Mouse (Mus musculus) gastrocnemius, adult 2 months (tissue): ENCODE data around the gene Nlk. TPM values are rescaled to one million over a fixed set of nuclear protein-coding genes. Genes with fewer than 3 reads are reported as not detected.

Experiments used
- DNase-seq: peaks from one replicate; pipeline ENCODE4 v3.0.0; 2022
- H3K27ac ChIP-seq: fragments of 200-600 bp; 2 replicates; pipeline ENCODE4 v1.8.1; 2022; ENCODE audit warnings: mild to moderate bottlenecking
- H3K4me3 ChIP-seq: fragments of 200-600 bp; 2 replicates; pipeline ENCODE4 v1.8.1; 2022; ENCODE audit warnings: mild to moderate bottlenecking, moderate library complexity
- CTCF ChIP-seq: fragments of 200-600 bp; IDR thresholded peaks from 2 replicates; pipeline ENCODE4 v1.8.1; 2022; ENCODE audit warnings: antibody characterized with exemption, mild to moderate bottlenecking, moderate library complexity
- intact Hi-C: fragments of 180-260 bp; cut with DNase I; formaldehyde crosslinking; loops from one replicate; pipeline ENCODE4 v1.15.1; 2025
- total RNA-seq, 2 experiments: library from RNA; stranded (reverse); gene quantifications; 2 replicates each; pipeline ENCODE4 v1.2.3; 2021

The Nlk gene
- total RNA-seq, 2 experiments from 2014 or later, result 8.1 to 10.0 TPM

DNA sequence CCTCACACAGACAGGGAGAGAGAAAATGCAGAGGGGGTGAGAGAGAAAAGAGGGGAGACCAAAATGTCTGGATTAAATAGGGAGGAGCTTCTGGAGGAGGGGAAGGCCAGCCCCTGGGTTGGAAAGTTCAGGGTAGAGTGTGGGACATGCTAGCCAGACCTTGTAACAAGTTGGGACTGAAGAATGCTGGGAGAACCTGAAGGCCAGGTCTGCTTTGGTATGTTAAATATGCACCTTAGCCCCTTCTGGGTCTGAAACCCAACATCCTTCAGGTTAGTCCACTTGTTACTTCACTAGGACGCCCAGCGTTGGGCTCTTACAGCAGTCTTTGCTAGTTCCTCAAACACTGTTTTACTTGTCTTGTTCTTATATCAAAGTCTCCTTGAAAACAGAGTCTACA lies 24.2 kb upstream of the Nlk start:
- intact Hi-C loops, result no loop called here
- no peak for TF ChIP-seq CTCF
- DNase-seq, result no peak
- Histone ChIP-seq H3K4me3 (no peak overlapping the region), H3K27ac (no peak overlapping the region)

DNA sequence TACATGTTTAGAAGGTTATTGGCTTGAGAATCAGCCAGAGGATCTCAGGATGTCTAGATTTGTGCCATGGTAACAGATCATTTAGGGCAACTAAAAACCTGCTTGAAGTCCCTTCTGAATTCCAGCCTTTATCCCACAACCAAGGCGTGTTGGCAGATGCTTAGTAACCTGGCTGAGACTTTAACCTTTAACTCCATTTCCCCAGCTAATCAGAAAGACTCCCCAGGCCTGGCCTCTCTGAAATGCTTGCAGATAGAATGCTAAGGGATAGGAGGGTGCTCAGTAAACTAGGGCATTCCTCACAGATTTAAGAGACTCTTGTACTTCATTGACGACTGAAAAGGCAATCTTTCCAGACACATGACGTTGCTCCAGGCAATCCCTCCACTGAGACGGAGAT lies 20.5 kb upstream of the Nlk start:
- Histone ChIP-seq H3K4me3 (no peak overlapping the region), H3K27ac (no peak overlapping the region)
- intact Hi-C loops, result no loop called here
- TF ChIP-seq CTCF, result no peak
- no peak for DNase-seq

DNA sequence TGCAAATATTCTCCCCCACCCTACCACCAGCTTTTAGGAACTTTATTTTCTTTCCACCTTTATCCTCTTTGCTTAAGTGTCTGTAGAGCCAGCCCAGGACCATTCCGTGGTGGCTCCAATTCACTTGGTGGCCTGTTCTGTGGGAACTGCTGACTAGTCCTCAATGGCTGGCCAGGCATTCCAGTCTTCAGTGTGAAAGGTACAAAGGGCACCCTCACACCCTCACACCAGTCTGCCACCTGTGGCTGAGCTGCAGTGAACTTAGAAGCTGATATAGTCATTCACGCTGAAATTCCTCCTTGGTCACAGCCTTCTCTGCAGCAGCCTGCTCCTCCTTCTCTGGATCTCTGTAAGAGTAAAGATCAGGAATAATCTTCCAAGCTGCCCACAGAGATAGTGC lies 11.5 kb upstream of the Nlk start:
- no peak overlapping the region for H3K4me3 ChIP-seq
- no peak for TF ChIP-seq CTCF
- no peak for DNase-seq
- H3K27ac ChIP-seq, result no peak overlapping the region
- intact Hi-C loops, result no loop called here

DNA sequence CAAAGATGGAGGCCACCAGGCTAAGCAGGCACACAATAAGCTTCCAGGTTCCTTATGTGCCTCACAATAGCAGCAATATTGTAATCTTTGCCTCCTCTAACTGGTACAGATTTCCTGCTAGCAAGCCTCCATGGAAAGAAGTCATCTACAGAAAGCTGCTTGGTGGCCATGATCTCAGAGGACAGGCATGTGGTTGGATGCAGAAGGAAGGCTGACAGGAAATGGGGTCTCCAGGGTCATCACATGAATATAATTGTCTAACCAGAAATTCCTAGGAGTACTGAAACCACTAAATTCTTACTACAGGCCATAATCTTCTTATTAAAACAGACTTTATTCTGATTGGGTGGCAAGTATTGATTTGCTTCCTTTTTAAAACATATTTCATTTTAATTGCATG lies 8.9 kb upstream of the Nlk start:
- no peak for DNase-seq
- no peak for TF ChIP-seq CTCF
- intact Hi-C loops, result no loop called here
- H3K4me3 ChIP-seq, result no peak overlapping the region
- H3K27ac ChIP-seq, result no peak overlapping the region

DNA sequence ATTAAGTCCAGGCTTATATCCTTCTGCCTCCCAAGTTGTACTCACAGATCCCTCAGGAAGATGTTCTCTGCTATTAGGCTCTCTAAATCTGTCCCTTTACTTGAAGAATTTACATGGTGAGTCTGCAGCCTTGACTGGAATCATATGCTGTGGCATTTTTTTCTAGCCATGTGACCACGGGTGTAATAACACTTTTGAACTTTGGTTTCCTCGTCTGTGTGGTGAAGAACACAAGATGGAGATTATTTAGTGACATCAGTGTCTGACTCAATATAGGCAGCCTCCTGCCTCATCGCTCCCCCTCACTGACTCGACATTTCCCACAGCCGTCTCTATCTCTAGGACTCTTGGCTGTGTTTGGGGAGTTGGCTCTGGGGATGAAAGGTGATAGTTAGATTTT lies 5.9 kb upstream of the Nlk start:
- no peak for TF ChIP-seq CTCF
- intact Hi-C loops, result no loop called here
- Histone ChIP-seq H3K27ac (no peak overlapping the region), H3K4me3 (no peak overlapping the region)
- DNase-seq, result no peak

DNA sequence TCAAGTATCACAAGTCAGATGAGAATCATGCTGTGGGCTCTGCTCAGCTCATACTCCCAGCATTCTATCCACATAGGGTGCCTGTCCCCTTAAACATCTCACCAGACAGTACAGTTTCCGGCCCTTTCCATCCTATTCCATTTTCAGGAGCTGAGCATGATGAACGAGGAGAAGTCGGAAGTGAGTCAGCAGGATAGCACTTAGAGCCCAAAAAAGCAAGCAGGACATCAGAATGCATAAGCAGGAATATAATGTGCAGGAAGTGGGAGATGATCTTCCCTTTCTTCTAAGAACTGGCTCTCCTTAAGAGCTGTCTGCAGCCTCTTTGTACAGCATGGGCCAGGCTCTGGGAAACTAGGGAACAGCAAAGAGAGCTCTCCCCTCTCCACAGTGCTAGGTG lies 5.1 kb upstream of the Nlk start:
- no peak overlapping the region for H3K27ac ChIP-seq
- TF ChIP-seq CTCF, result no peak
- DNase-seq, result no peak
- no peak overlapping the region for H3K4me3 ChIP-seq
- intact Hi-C loops, result no loop called here

DNA sequence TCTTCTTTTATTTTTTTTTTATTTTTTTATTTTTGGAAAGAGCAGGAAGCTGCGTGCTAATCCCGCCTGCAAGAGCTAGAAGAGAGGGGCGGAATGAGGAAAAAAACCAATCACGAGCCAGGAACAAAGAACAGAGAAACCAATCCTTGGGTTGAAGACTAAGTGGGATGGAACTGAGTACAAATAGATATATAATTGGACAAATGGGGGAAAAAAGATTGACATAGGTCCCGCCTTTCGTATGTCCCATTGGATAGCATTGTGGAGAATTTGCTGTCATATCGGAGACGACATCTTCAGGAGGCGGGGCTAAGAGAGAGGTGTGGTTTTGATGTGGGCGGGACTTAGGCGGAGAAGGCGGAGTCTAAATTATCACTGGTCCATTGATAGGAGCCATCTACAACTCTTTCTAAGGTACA lies 589 bp upstream of the Nlk start:
- intact Hi-C loops, result no loop called here
- H3K27ac ChIP-seq, result peak overlapping the region; percentile 92

DNA sequence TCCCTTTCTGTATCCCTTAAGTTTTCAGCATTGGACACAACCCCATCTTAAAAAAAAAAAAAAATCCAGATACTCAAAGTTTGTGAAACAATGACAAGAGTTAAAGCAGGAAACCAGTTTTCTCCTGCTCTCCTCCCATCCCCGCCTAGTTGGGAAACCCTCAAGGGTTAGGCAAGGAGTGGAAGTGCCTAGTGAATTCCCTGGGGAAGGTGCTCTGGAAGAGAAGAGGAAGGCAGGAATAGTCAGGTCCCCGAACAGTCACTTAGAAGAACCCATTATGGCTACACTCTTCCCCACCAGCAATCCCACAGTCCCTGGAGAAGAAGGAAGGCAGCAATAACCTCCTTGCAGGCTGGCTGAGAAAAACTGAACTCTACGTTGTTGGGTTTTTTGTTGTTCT lies 2.9 kb downstream of the Nlk start:
- Histone ChIP-seq H3K27ac (peak overlapping the region; percentile 35; the same call in 1 of the 2 replicates), H3K4me3 (peak overlapping the region; percentile 31)
- intact Hi-C loops, result no loop called here
- TF ChIP-seq CTCF, result no peak
- peak; percentile 21 for DNase-seq

More for the DNA sequence above, 589 bp upstream of the Nlk start:
- no peak for TF ChIP-seq CTCF
- DNase-seq, result peak; percentile 89
- peak overlapping the region; percentile 86 for H3K4me3 ChIP-seq

DNA sequence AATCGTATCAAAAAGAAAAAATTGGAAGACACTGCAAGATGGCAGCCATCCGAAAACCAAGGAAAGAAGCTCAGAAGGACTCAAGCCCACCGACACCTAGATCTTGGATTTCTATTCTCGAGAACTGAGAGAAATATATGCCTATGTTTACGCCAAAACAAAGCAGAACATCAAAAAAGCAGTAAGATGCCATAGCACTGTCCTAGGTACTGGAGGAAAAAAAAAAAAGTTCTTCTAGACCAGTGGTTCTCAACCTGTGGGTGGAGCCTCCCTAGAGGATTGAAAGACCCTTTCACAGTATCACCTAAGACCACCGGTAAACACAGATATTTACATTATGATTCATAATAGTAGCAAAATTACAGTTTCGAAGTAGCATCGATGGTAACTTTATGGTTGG lies 3.9 kb downstream of the Nlk start:
- Histone ChIP-seq H3K4me3 (no peak overlapping the region), H3K27ac (no peak overlapping the region)
- intact Hi-C loops, result no loop called here
- TF ChIP-seq CTCF, result no peak
- DNase-seq, result no peak

DNA sequence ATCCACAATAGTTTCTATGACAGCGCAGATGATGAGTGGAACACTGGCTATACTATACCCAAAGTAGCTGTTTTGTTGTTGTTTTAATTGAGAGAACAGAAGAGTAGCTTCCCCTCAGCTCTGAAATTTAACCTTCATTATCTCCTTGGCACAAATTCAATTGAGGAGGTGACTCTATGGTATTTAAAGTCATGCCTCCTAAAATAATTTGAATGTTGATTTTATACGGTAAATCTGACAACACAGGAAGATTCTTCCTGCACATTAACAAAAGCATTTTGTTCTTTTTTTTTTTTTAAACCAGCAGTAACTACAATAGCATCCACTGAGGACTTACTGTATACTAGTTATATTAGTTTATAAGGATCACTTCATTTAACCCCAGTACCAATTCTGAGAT lies 6.0 kb downstream of the Nlk start:
- H3K27ac ChIP-seq, result no peak overlapping the region
- intact Hi-C loops, result no loop called here
- DNase-seq, result no peak
- no peak overlapping the region for H3K4me3 ChIP-seq
- TF ChIP-seq CTCF, result no peak

DNA sequence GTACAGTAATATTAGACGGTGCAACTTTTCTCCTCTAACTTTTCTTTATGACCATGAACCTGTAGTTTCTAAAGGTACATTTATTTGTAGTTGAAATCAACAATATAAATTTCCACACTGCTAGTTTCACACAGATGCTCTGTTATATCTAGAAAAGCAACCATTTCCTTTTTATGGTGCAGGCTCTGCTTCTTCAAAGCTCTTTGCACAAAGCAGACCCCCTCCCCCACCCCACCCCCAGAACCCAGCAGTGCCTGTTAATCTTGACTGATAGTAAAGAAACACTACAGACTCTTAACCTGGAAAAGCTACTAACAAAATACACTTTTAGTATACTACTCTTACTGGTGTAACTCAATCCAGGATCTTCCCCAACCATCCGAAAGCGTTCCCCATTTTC lies 6.6 kb downstream of the Nlk start:
- intact Hi-C loops, result no loop called here
- H3K27ac ChIP-seq, result no peak overlapping the region
- no peak for DNase-seq

DNA sequence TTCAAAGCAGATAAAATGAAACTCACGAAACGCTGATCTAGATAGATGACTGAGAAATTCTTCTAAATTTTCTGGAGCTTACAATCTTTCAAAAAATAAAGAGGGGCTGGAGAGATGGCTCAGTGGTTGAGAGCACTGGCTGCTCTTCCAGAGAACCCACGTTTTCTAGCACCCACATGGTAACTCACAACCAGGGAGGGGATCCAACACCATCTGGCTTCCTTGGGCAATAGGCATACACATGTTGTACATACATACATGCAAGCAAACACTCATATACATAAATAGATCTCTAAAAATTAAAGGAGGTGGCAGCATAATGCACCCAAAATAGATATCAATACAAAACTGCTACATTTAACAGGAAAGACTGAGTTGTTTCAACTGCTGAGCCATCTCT lies 16.1 kb downstream of the Nlk start:
- no peak overlapping the region for H3K4me3 ChIP-seq
- intact Hi-C loops, result no loop called here
- no peak for TF ChIP-seq CTCF
- DNase-seq, result no peak
- H3K27ac ChIP-seq, result no peak overlapping the region

More for the DNA sequence above, 6.6 kb downstream of the Nlk start:
- no peak for TF ChIP-seq CTCF
- no peak overlapping the region for H3K4me3 ChIP-seq

DNA sequence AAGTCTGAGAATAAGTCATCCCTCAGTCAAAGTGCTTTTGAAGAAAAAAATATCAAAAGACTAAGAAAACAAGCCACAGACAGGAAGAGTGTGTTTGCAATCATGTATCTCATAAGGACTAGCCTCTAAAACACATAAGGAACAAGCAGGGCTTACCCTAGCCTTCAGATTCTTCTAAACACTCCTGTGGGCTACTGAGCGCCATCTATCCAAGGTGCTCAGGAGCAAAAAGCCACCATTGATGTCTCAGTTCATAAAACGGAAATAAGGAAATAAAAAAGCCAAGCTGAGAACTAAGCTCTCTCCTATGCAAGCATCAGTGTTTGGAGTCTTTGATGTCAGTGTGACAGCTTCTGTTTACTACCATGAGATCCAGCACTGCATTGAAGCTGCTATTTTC lies 18.4 kb downstream of the Nlk start:
- DNase-seq, result no peak
- Histone ChIP-seq H3K27ac (no peak overlapping the region), H3K4me3 (no peak overlapping the region)
- no peak for TF ChIP-seq CTCF
- intact Hi-C loops, result no loop called here

DNA sequence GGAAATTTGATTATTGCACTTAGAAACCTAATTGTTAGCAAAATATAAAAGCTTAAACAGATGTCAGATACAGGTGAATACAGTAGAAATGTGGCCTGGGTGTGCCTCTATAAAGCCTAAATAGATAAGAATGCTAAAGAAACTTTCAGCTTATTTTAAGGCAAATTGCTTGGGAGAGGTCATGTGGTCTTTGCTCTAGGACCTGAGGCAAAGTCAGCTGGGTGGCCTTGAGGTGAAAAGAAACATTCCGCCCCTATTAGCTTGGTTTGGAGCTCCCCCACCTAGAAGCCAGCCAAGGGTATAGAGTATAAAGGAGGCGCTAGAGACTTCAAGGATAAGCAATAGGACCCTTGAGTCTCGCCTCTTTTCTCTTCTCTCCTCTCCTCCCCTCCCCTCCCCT lies 28.5 kb downstream of the Nlk start:
- intact Hi-C loops, result no loop called here
- TF ChIP-seq CTCF, result no peak
- no peak overlapping the region for H3K4me3 ChIP-seq
- no peak for DNase-seq
- H3K27ac ChIP-seq, result no peak overlapping the region

DNA sequence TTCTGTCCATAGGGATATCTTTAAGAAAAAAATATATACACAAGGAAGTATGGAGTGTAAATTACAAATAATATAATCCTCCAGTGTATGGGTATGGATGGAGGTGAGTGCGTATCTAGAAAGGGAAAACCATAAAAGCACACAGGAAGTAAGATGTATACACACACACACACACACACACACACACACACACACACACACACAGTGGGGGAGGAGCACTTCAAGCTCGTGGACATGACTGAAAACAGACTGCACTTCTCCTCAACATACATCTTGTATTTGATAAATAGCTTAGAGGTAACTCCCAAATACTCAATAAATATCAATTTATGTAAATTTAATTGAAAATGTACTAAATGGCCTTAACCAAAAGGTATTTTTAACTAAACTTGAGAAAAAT lies 32.3 kb downstream of the Nlk start:
- no peak for DNase-seq
- intact Hi-C loops, result no loop called here
- no peak for TF ChIP-seq CTCF
- H3K27ac ChIP-seq, result no peak overlapping the region
- no peak overlapping the region for H3K4me3 ChIP-seq
